Mouse (Mus musculus) heart, adult 9 months (tissue): ENCODE measurements around the gene Sctr.

Experiments
- DNase-seq, 2 experiments: peaks; one replicate each; pipeline ENCODE4 v3.0.0; 2022; ENCODE audit warnings: low spot score in 2 of 2

Sctr gene

GRCm38 (mm10) chr1:120101227-120101609, 94.5 kb downstream of the Sctr start:
- no peak for DNase-seq

GRCm38 (mm10) chr1:120105556-120105959, 98.9 kb downstream of the Sctr start:
- no peak for DNase-seq

- DNase-seq = no peak
Measured at GRCm38 (mm10) chr1:120109741-120110432, 103.2 kb downstream of the Sctr start.

- no peak for DNase-seq
Measured at GRCm38 (mm10) chr1:120111766-120112165, 105.1 kb downstream of the Sctr start.

GRCm38 (mm10) chr1:120112251-120113187, 105.8 kb downstream of the Sctr start:
- DNase-seq = no peak
